8 mouse cellular contexts compared by ENCODE assay signal in genomic region chr1:184447911-184448310, GRCm38 (mm10).
DNase-seq lines count a peak whose midpoint lies in the region; ATAC-seq lines count a peak whose summit lies in the region.

No protein-coding gene starts in this region.

- peak; percentile 97 for DNase-seq in heart, adult 11 months
- no peak for DNase-seq in heart, embryonic 10.5 days (ENCODE audit: low spot score)
- DNase-seq in WW6 (ENCODE audit: low read depth, low spot score): peak; percentile 13
- peak; percentile 45 to 58 for DNase-seq in cerebellum, postnatal 36 days
- peak; percentile 46 for DNase-seq in left cerebral cortex, adult 11 months (ENCODE audit: low spot score)
- peak; percentile 78 for DNase-seq in splenic B cell, adult 2 months (ENCODE audit: low read depth, low spot score)

- 54% methylated on average over 7 of the region's 7 CpGs for WGBS in heart, embryonic 10.5 days

- no peaks in the 10 kb centered on the region for H3K36me3 ChIP-seq in heart, embryonic 10.5 days
- H3K36me3 ChIP-seq in splenic B cell, adult 2 months (ENCODE audit: control insufficient read depth, insufficient read depth, low read length, poor library complexity, severe bottlenecking): no peaks in the 10 kb centered on the region

- no peaks in the 10 kb centered on the region; the same call in 1 of the 2 replicates for H3K4me1 ChIP-seq in heart, embryonic 10.5 days

- H3K27me3 ChIP-seq in heart, embryonic 10.5 days (ENCODE audit: insufficient read depth, poor library complexity, severe bottlenecking): no peaks in the 10 kb centered on the region
- H3K27me3 ChIP-seq in splenic B cell, adult 2 months (ENCODE audit: control insufficient read depth, insufficient read depth, low read length, poor library complexity, severe bottlenecking): no peaks in the 10 kb centered on the region

- no peaks in the 10 kb centered on the region for H3K9me3 ChIP-seq in heart, embryonic 10.5 days

- no peak overlapping the region for H3K4me3 ChIP-seq in heart, embryonic 10.5 days

- no peak overlapping the region for H3K27ac ChIP-seq in heart, embryonic 10.5 days

- peak; percentile 54 for ATAC-seq in granulocyte monocyte progenitor cell, adult 5-6 weeks (replicated peaks; ENCODE audit: poor library complexity, severe bottlenecking)
- ATAC-seq in megakaryocyte-erythroid progenitor cell, adult 5-6 weeks (replicated peaks; ENCODE audit: low FRiP score, low TSS enrichment, poor library complexity, severe bottlenecking): peak; percentile 88
